In genomic region chr1:176818763-176819162, GRCm38 (mm10) we compare ENCODE assay signal across 10 mouse cellular contexts. TPM values are rescaled to one million over a fixed set of nuclear protein-coding genes. Genes with fewer than 3 reads are reported as not detected.
DNase-seq lines count a peak whose midpoint lies in the region; ATAC-seq and TF ChIP-seq lines count a peak whose summit lies in the region.
"Had no signal": no experiment of that assay in that cellular context is flagged by ENCODE, and none has a peak within 500 bp of the region (broad histone marks: within the 10 kb centered on the region; RNA-seq: fewer than 3 reads in every experiment).

No protein-coding gene starts in this region.

- no peaks in the 10 kb centered on the region for H3K79me2 ChIP-seq in heart, adult 2 months (replicated peaks; ENCODE audit: control insufficient read depth, insufficient read depth, low read length)

- no peak overlapping the region for H3K9ac ChIP-seq in heart, adult 2 months (ENCODE audit: low read depth, low read length)
- no peak overlapping the region for H3K9ac ChIP-seq in liver, embryonic 15.5 days
- no peak overlapping the region for H3K9ac ChIP-seq in stomach, postnatal 0 days (ENCODE audit: low read length)
- H3K9ac ChIP-seq in forebrain, embryonic 11.5 days (ENCODE audit: low read length) = no peak overlapping the region
- H3K9ac ChIP-seq: neural tube, embryonic 13.5 days had no signal

- TF ChIP-seq POLR2A in heart, adult 2 months (IDR thresholded peaks at IDR 0.05; ENCODE audit: insufficient read depth, low read depth, low read length) = peak; percentile 23; the same call in 1 of the 2 replicates

- WGBS in heart, adult 2 months = 13% methylated on average over 6 of the region's 6 CpGs
- WGBS in liver, embryonic 15.5 days (ENCODE audit: insufficient replicate concordance) = 35% methylated on average over 6 of the region's 6 CpGs
- WGBS in stomach, postnatal 0 days = 29% methylated on average over 6 of the region's 6 CpGs
- 81% methylated on average over 6 of the region's 6 CpGs for WGBS in forebrain, embryonic 11.5 days

- H3K36me3 ChIP-seq in heart, adult 2 months (ENCODE audit: control insufficient read depth, insufficient read depth, low read length) = peaks cover 2% of the 10 kb centered on the region; the same call in 1 of the 2 replicates
- H3K36me3 ChIP-seq in liver, embryonic 15.5 days (replicated peaks) = no peaks in the 10 kb centered on the region
- no peaks in the 10 kb centered on the region for H3K36me3 ChIP-seq in stomach, postnatal 0 days (ENCODE audit: control insufficient read depth, insufficient read depth, low read length)
- no peaks in the 10 kb centered on the region for H3K36me3 ChIP-seq in forebrain, embryonic 11.5 days (ENCODE audit: control insufficient read depth, insufficient read depth, low read length)
- H3K36me3 ChIP-seq: neural tube, embryonic 13.5 days had no signal

- ATAC-seq in liver, embryonic 15.5 days (ENCODE audit: insufficient read depth) = no peak
- ATAC-seq in stomach, postnatal 0 days (ENCODE audit: low FRiP score, low TSS enrichment) = no peak
- ATAC-seq in forebrain, embryonic 11.5 days (replicated peaks; ENCODE audit: low FRiP score) = no peak

- intact Hi-C loops in heart, adult 2 months (cut with DNase I) = no loop called here

- H3K9me3 ChIP-seq in liver, embryonic 15.5 days (replicated peaks) = no peaks in the 10 kb centered on the region
- no peaks in the 10 kb centered on the region for H3K9me3 ChIP-seq in stomach, postnatal 0 days (ENCODE audit: control insufficient read depth, low read length)
- H3K9me3 ChIP-seq in forebrain, embryonic 11.5 days (ENCODE audit: control insufficient read depth, low read length) = no peaks in the 10 kb centered on the region
- H3K9me3 ChIP-seq: neural tube, embryonic 13.5 days had no signal

- no peak for TF ChIP-seq CTCF in heart, adult 2 months (IDR thresholded peaks at IDR 0.05)
- TF ChIP-seq CTCF in stomach, postnatal 0 days (IDR thresholded peaks at IDR 0.05; ENCODE audit: low read depth) = no peak

- H3K27ac ChIP-seq in heart, adult 2 months = peak overlapping the region; percentile 57
- H3K27ac ChIP-seq in liver, embryonic 15.5 days (replicated peaks) = peak overlapping the region; percentile 58
- H3K27ac ChIP-seq in stomach, postnatal 0 days (replicated peaks) = 0 out of 2 replicates have a peak overlapping the region, but pooled peaks have one; percentile 49
- H3K27ac ChIP-seq in forebrain, embryonic 11.5 days (ENCODE audit: low read depth, low read length) = no peak overlapping the region
- H3K27ac ChIP-seq: neural tube, embryonic 13.5 days had no signal

- H3K4me1 ChIP-seq in heart, adult 2 months (ENCODE audit: control insufficient read depth, insufficient read depth, low read length) = peaks cover 10% of the 10 kb centered on the region
- H3K4me1 ChIP-seq in liver, embryonic 15.5 days (replicated peaks) = peaks cover 62% of the 10 kb centered on the region
- H3K4me1 ChIP-seq in stomach, postnatal 0 days (replicated peaks; ENCODE audit: control insufficient read depth, insufficient read depth) = no peaks in the 10 kb centered on the region
- H3K4me1 ChIP-seq in forebrain, embryonic 11.5 days (replicated peaks; ENCODE audit: control insufficient read depth, insufficient read depth, low read length) = no peaks in the 10 kb centered on the region

- H3K27me3 ChIP-seq in heart, adult 2 months (ENCODE audit: control insufficient read depth, insufficient read depth, low read length) = no peaks in the 10 kb centered on the region
- H3K27me3 ChIP-seq in liver, embryonic 15.5 days = no peaks in the 10 kb centered on the region
- H3K27me3 ChIP-seq in stomach, postnatal 0 days (ENCODE audit: control insufficient read depth, insufficient read depth, low read length) = no peaks in the 10 kb centered on the region
- H3K27me3 ChIP-seq in forebrain, embryonic 11.5 days (ENCODE audit: control insufficient read depth, insufficient read depth, low read length) = no peaks in the 10 kb centered on the region
- H3K27me3 ChIP-seq: neural tube, embryonic 13.5 days had no signal

- peak; percentile 60; the same call in 1 of the 2 replicates for TF ChIP-seq EP300 in heart, adult 2 months (IDR thresholded peaks at IDR 0.05; ENCODE audit: insufficient read depth, low read depth, low read length)
- TF ChIP-seq EP300 in stomach, postnatal 0 days (optimal IDR thresholded peaks at IDR 0.05) = no peak

- no peak overlapping the region for H3K4me3 ChIP-seq in heart, adult 2 months
- no peak overlapping the region for H3K4me3 ChIP-seq in liver, embryonic 15.5 days (replicated peaks)
- H3K4me3 ChIP-seq in stomach, postnatal 0 days (ENCODE audit: low read depth, low read length) = no peak overlapping the region
- no peak overlapping the region for H3K4me3 ChIP-seq in forebrain, embryonic 11.5 days (ENCODE audit: low read depth, low read length)
- H3K4me3 ChIP-seq: erythroblast, embryonic 14.5 days; neural tube, embryonic 13.5 days had no signal

- DNase-seq in urinary bladder, postnatal 25 days (ENCODE audit: low spot score) = peak; percentile 43
- DNase-seq in urinary bladder, adult 2 months (ENCODE audit: low spot score) = no peak
- peak; percentile 63 to 76 for DNase-seq in heart, adult 2 months
- DNase-seq in stomach, postnatal 0 days (ENCODE audit: low spot score) = peak; percentile 23
- DNase-seq in thymus, postnatal 4 days = no peak
- no peak for DNase-seq in forebrain, embryonic 11.5 days (ENCODE audit: low spot score)
- no peak for DNase-seq in c-Kit-positive CD71-positive TER-119-positive erythroid progenitor cells, embryonic 14.5 days (ENCODE audit: low spot score)

- H3K4me2 ChIP-seq in liver, embryonic 15.5 days = no peak overlapping the region
- no peak overlapping the region; the same call in 1 of the 2 replicates for H3K4me2 ChIP-seq in stomach, postnatal 0 days (replicated peaks; ENCODE audit: low read depth)
- no peak overlapping the region for H3K4me2 ChIP-seq in forebrain, embryonic 11.5 days (ENCODE audit: low read depth, low read length, severe bottlenecking)
- H3K4me2 ChIP-seq: neural tube, embryonic 13.5 days had no signal

RNA-seq across cellular contexts. Expression of gene Sdccag8, which starts 4.3 kb away (rescaled TPM):
- polyA plus RNA-seq in urinary bladder, adult 2 months (2012; rRNA removed) = 7.2 and 7.3 TPM in 2 replicates
- 1 to 10 TPM; 3.5 to 4.6 TPM for total RNA-seq in heart, adult 2 months (2021)
- 2.6 and 4.1 TPM in 2 replicates for polyA plus RNA-seq in heart, adult 2 months (2012; rRNA removed)
- polyA plus RNA-seq in liver, embryonic 15.5 days (2015; fragmentation: Nextera tagmentation; extraction: Ambion mirVana) = 4.4 and 5.0 TPM in 2 replicates
- 6.4 TPM in 2 replicates for polyA plus RNA-seq in stomach, postnatal 0 days (2015; fragmentation: Nextera tagmentation; extraction: Ambion mirVana)
- 19.8 and 21.1 TPM in 2 replicates for polyA plus RNA-seq in forebrain, embryonic 11.5 days (2014; fragmentation: Nextera tagmentation; extraction: Ambion mirVana)

RNA-seq across cellular contexts. Expression of gene Cep170, which starts 4.9 kb away (rescaled TPM):
- polyA plus RNA-seq in urinary bladder, adult 2 months (2012; rRNA removed) = 12.2 and 13.9 TPM in 2 replicates
- total RNA-seq in heart, adult 2 months (2021) = 10 to 100 TPM; 17.8 to 22.9 TPM
- 5.8 and 9.5 TPM in 2 replicates for polyA plus RNA-seq in heart, adult 2 months (2012; rRNA removed)
- polyA plus RNA-seq in liver, embryonic 15.5 days (2015; fragmentation: Nextera tagmentation; extraction: Ambion mirVana) = 4.8 and 7.3 TPM in 2 replicates
- polyA plus RNA-seq in stomach, postnatal 0 days (2015; fragmentation: Nextera tagmentation; extraction: Ambion mirVana) = 4.9 and 5.5 TPM in 2 replicates
- 65.2 and 71.0 TPM in 2 replicates for polyA plus RNA-seq in forebrain, embryonic 11.5 days (2014; fragmentation: Nextera tagmentation; extraction: Ambion mirVana)

Comparison
In these comparisons a context has a peak if more than half of its experiments do, and no peak if none do; other contexts are left out.
1. DNase-seq: peak in urinary bladder, postnatal 25 days (single experiment), heart, adult 2 months (2 of 2) and stomach, postnatal 0 days (single experiment); none in urinary bladder, adult 2 months (single experiment), thymus, postnatal 4 days (single experiment), forebrain, embryonic 11.5 days (single experiment) and c-Kit-positive CD71-positive TER-119-positive erythroid progenitor cells, embryonic 14.5 days (single experiment).